Mouse (Mus musculus) megakaryocyte-erythroid progenitor cell, adult 5-6 weeks (primary cell): Measurements from ENCODE around the gene Mat2b. TPM values are rescaled to one million over a fixed set of nuclear protein-coding genes. Genes with fewer than 3 reads are reported as not detected.

Source experiments
- ATAC-seq: replicated peaks from 2 replicates; pipeline ENCODE4 v1.8.0; 2016; ENCODE audit warnings: mild to moderate bottlenecking, inconsistent platforms; ENCODE audit not compliant: severe bottlenecking, poor library complexity, low FRiP score, low TSS enrichment
- total RNA-seq, 2 experiments: library from RNA; stranded (forward) in 1 of 2; stranded (reverse) in 1 of 2; fragments of 200-1000, 215-1000 nt in 1 of 2; fragments of >200 nt in 1 of 2; fragmentation: Nextera tagmentation in 1 of 2; gene quantifications; 2 replicates each; pipeline ENCODE4 v1.2.3; 2014 to 2017

Mat2b gene
- total RNA-seq (2014; fragmentation: Nextera tagmentation) (100.0 and 105 TPM in 2 replicates), total RNA-seq (2017) (124 and 133 TPM in 2 replicates)

GRCm38 (mm10) chr11:40695103-40695502 lies at the start of gene Mat2b:
Mat2b (minus strand) TSS chr11:40695203.
- no peak for ATAC-seq

GRCm38 (mm10) chr11:40744348-40744747 lies 49.3 kb upstream of the Mat2b start:
- no peak for ATAC-seq

GRCm38 (mm10) chr11:40741605-40742262 lies 46.7 kb upstream of the Mat2b start:
- ATAC-seq, result no peak

GRCm38 (mm10) chr11:40737369-40737768 lies 42.4 kb upstream of the Mat2b start:
- ATAC-seq, result no peak

GRCm38 (mm10) chr11:40734251-40734752 lies 39.3 kb upstream of the Mat2b start:
- no peak for ATAC-seq

- ATAC-seq, result peak; percentile 91
Observed at GRCm38 (mm10) chr11:40733339-40734174, 38.6 kb upstream of the Mat2b start, which contains the start of the genes Hmmr and Nudcd2. Hmmr (minus strand) TSS chr11:40733422. Nudcd2 (plus strand) TSS chr11:40733667.

- peak; percentile 25 for ATAC-seq
Observed at GRCm38 (mm10) chr11:40732997-40733338, 38.0 kb upstream of the Mat2b start.

GRCm38 (mm10) chr11:40718324-40718723 lies 23.3 kb upstream of the Mat2b start:
- ATAC-seq, result no peak

GRCm38 (mm10) chr11:40715524-40715923 lies 20.5 kb upstream of the Mat2b start:
- peak; percentile 71 for ATAC-seq

GRCm38 (mm10) chr11:40713858-40714257 lies 18.9 kb upstream of the Mat2b start:
- no peak for ATAC-seq

- ATAC-seq, result peak; percentile 63
Observed at GRCm38 (mm10) chr11:40709899-40710298, 14.9 kb upstream of the Mat2b start.

- ATAC-seq, result peak; percentile 11; the same call in 1 of the 2 replicates
Observed at GRCm38 (mm10) chr11:40694311-40695087, 504 bp downstream of the Mat2b start.

- ATAC-seq, result peak; percentile 69
Observed at GRCm38 (mm10) chr11:40693366-40693951, 1.5 kb downstream of the Mat2b start.

- peak; percentile 78 for ATAC-seq
Observed at GRCm38 (mm10) chr11:40692511-40693365, 2.3 kb downstream of the Mat2b start.

- no peak for ATAC-seq
Observed at GRCm38 (mm10) chr11:40692101-40692509, 2.9 kb downstream of the Mat2b start.

GRCm38 (mm10) chr11:40690444-40691127 lies 4.4 kb downstream of the Mat2b start:
- peak; percentile 16; the same call in 1 of the 2 replicates for ATAC-seq

GRCm38 (mm10) chr11:40683295-40683694 lies 11.7 kb downstream of the Mat2b start:
- ATAC-seq, result no peak

- no peak for ATAC-seq
Observed at GRCm38 (mm10) chr11:40682456-40682855, 12.5 kb downstream of the Mat2b start.
